Mouse (Mus musculus) lung, postnatal 0 days (tissue): ENCODE measurements around the gene Phyhd1. TPM values are rescaled to one million over a fixed set of nuclear protein-coding genes. Genes with fewer than 3 reads are reported as not detected.

ENCODE experiments used
- ATAC-seq: fragments of 200-750 bp; cut with Nextera tagmentation; 2 replicates; pipeline ENCODE4 v1.8.0; 2017; ENCODE audit warnings: moderate library complexity
- DNase-seq: peaks from one replicate; pipeline ENCODE4 v3.0.0-alpha.2; 2016; ENCODE audit warnings: low spot score
- H3K27ac ChIP-seq: fragments of 300-500 bp; sonication (generic); 2 replicates; pipeline ENCODE4 v1.5.1; 2014; ENCODE audit warnings: antibody characterized with exemption, mild to moderate bottlenecking, low read length, mixed read lengths
- H3K27me3 ChIP-seq: fragments of 300-500 bp; sonication (generic); replicated peaks from 2 replicates; pipeline ENCODE4 v1.6.1; 2014; ENCODE audit warnings: low read length, mixed read lengths; ENCODE audit not compliant: insufficient read depth
- H3K36me3 ChIP-seq: fragments of 300-500 bp; sonication (generic); 2 replicates; pipeline ENCODE4 v1.6.1; 2014; ENCODE audit warnings: low read length, mixed read lengths; ENCODE audit not compliant: insufficient read depth
- H3K4me1 ChIP-seq: fragments of 300-500 bp; sonication (generic); 2 replicates; pipeline ENCODE4 v1.6.1; 2014; ENCODE audit warnings: antibody characterized with exemption, low read depth, low read length, mixed read lengths; ENCODE audit not compliant: insufficient read depth
- H3K4me2 ChIP-seq: fragments of 300-500 bp; sonication (generic); replicated peaks from 2 replicates; pipeline ENCODE4 v1.6.1; 2014; ENCODE audit warnings: low read depth, mild to moderate bottlenecking, low read length, moderate library complexity, mixed read lengths
- H3K4me3 ChIP-seq: fragments of 300-500 bp; sonication (generic); 2 replicates; pipeline ENCODE4 v1.5.1; 2014; ENCODE audit warnings: low read depth, low read length
- H3K9ac ChIP-seq: fragments of 300-500 bp; sonication (generic); replicated peaks from 2 replicates; pipeline ENCODE4 v1.6.1; 2014; ENCODE audit warnings: low read depth, mild to moderate bottlenecking
- H3K9me3 ChIP-seq: fragments of 300-500 bp; sonication (generic); 2 replicates; pipeline ENCODE4 v1.6.1; 2016; ENCODE audit warnings: low read length, mixed read lengths
- CTCF ChIP-seq: IDR thresholded peaks from 2 replicates; pipeline ENCODE4 v1.5.1; 2016; ENCODE audit warnings: antibody characterized with exemption, mild to moderate bottlenecking
- EP300 ChIP-seq: IDR thresholded peaks from 2 replicates; pipeline ENCODE4 v1.6.1; 2016; ENCODE audit warnings: antibody characterized with exemption, mild to moderate bottlenecking, control low read depth
- WGBS: fragments of 180-500 bp; shearing (Covaris S2); extraction: QIAGEN DNeasy Blood & Tissue Kit; methylation state at CpG from one replicate; pipeline ENCODE4 v1.1.7; 2014; 5-methylcytosine and 5-hydroxymethylcytosine counted together
- polyA plus RNA-seq: library from polyadenylated mRNA; unstranded; fragments of >200 nt; fragmentation: Nextera tagmentation; extraction: Ambion mirVana; gene quantifications from 2 replicates; pipeline ENCODE4 v1.2.1, GENCODE M21; 2015

Gene Phyhd1
- polyA plus RNA-seq: 9.5 and 13.4 TPM in 2 replicates

- Histone ChIP-seq H3K27ac (peak within 1 kb of the TSS; percentile 92), H3K36me3 (peaks cover 25% of the 10 kb centered on the region), H3K4me3 (no peak within 1 kb of the TSS), H3K4me1 (peaks cover 29% of the 10 kb centered on the region), H3K27me3 (no peaks in the 10 kb centered on the region), H3K9ac (peak within 1 kb of the TSS; percentile 6; the same call in 1 of the 2 replicates), H3K9me3 (no peaks in the 10 kb centered on the region), H3K4me2 (peak within 1 kb of the TSS; percentile 15; the same call in 1 of the 2 replicates)
- TF ChIP-seq CTCF: no peak
- TF ChIP-seq EP300: peak; percentile 97
- DNase-seq (peak; percentile 91), ATAC-seq (peak; percentile 73)
- 30% methylated on average over 5 of the region's 5 CpGs for WGBS
Observed at GRCm38 (mm10) chr2:30265767-30266253, at the start of gene Phyhd1. Phyhd1 (plus strand) TSS chr2:30266203.

GRCm38 (mm10) chr2:30216293-30216692, 49.7 kb upstream of the Phyhd1 start:
- H3K4me2 ChIP-seq: no peak overlapping the region
- H3K9ac ChIP-seq: no peak overlapping the region
- TF ChIP-seq CTCF (no peak), EP300 (no peak)
- DNase-seq (no peak), ATAC-seq (no peak)
- H3K9me3 ChIP-seq: no peaks in the 10 kb centered on the region
- H3K36me3 ChIP-seq: no peaks in the 10 kb centered on the region
- no peaks in the 10 kb centered on the region for H3K27me3 ChIP-seq
- H3K27ac ChIP-seq: no peak overlapping the region
- H3K4me1 ChIP-seq: no peaks in the 10 kb centered on the region
- no peak overlapping the region for H3K4me3 ChIP-seq
- WGBS: 95% methylated on average over 5 of the region's 5 CpGs

GRCm38 (mm10) chr2:30235593-30235992, 30.4 kb upstream of the Phyhd1 start:
- H3K27ac ChIP-seq: no peak overlapping the region
- peaks cover 15% of the 10 kb centered on the region; the same call in 1 of the 2 replicates for H3K4me1 ChIP-seq
- no peak for TF ChIP-seq EP300
- TF ChIP-seq CTCF: no peak
- H3K9ac ChIP-seq: no peak overlapping the region
- H3K36me3 ChIP-seq: no peaks in the 10 kb centered on the region
- H3K4me2 ChIP-seq: no peak overlapping the region
- no peaks in the 10 kb centered on the region for H3K27me3 ChIP-seq
- ATAC-seq (no peak), DNase-seq (no peak)
- no peak overlapping the region for H3K4me3 ChIP-seq
- H3K9me3 ChIP-seq: no peaks in the 10 kb centered on the region
- WGBS: 76% methylated on average over 5 of the region's 5 CpGs

GRCm38 (mm10) chr2:30236426-30237198, 29.4 kb upstream of the Phyhd1 start:
- H3K36me3 ChIP-seq: peaks cover 9% of the 10 kb centered on the region; the same call in 1 of the 2 replicates
- TF ChIP-seq CTCF (no peak), EP300 (no peak)
- peaks cover 18% of the 10 kb centered on the region; the same call in 1 of the 2 replicates for H3K4me1 ChIP-seq
- H3K4me2 ChIP-seq: peak overlapping the region; percentile 77
- ATAC-seq (no peak), DNase-seq (peak; percentile 71)
- peak overlapping the region; percentile 95 for H3K27ac ChIP-seq
- H3K9me3 ChIP-seq: no peaks in the 10 kb centered on the region
- 3% methylated on average over 18 of the region's 18 CpGs for WGBS
- no peaks in the 10 kb centered on the region for H3K27me3 ChIP-seq
- H3K9ac ChIP-seq: peak overlapping the region; percentile 81
- peak overlapping the region; percentile 88 for H3K4me3 ChIP-seq

GRCm38 (mm10) chr2:30237199-30237880, 28.7 kb upstream of the Phyhd1 start, which contains the start of gene Lrrc8a:
Lrrc8a (plus strand) TSS chr2:30237715.
- ATAC-seq: peak; percentile 96

GRCm38 (mm10) chr2:30237881-30238280, 28.1 kb upstream of the Phyhd1 start:
- peak; percentile 81 for DNase-seq

More at GRCm38 (mm10) chr2:30237199-30237880, 28.7 kb upstream of the Phyhd1 start, which contains the start of gene Lrrc8a:
- Histone ChIP-seq H3K9me3 (no peaks in the 10 kb centered on the region), H3K4me2 (peak within 1 kb of the TSS; percentile 77), H3K27me3 (no peaks in the 10 kb centered on the region), H3K9ac (peak within 1 kb of the TSS; percentile 81), H3K27ac (peak within 1 kb of the TSS; percentile 95), H3K4me3 (peak within 1 kb of the TSS; percentile 88), H3K4me1 (peaks cover 18% of the 10 kb centered on the region; the same call in 1 of the 2 replicates), H3K36me3 (peaks cover 14% of the 10 kb centered on the region; the same call in 1 of the 2 replicates)
- peak; percentile 56; the same call in 1 of the 2 replicates for TF ChIP-seq EP300
- peak; percentile 67 for TF ChIP-seq CTCF
- peak; percentile 99 for DNase-seq
- under 1% methylated on average over 46 of the region's 67 CpGs for WGBS

More at GRCm38 (mm10) chr2:30237881-30238280, 28.1 kb upstream of the Phyhd1 start:
- H3K4me1 ChIP-seq: peaks cover 18% of the 10 kb centered on the region; the same call in 1 of the 2 replicates
- peak overlapping the region; percentile 88 for H3K4me3 ChIP-seq
- no peaks in the 10 kb centered on the region for H3K27me3 ChIP-seq
- 3% methylated on average over 28 of the region's 42 CpGs for WGBS
- no peaks in the 10 kb centered on the region for H3K9me3 ChIP-seq
- peaks cover 14% of the 10 kb centered on the region; the same call in 1 of the 2 replicates for H3K36me3 ChIP-seq
- TF ChIP-seq EP300 (no peak), CTCF (no peak)
- H3K4me2 ChIP-seq: peak overlapping the region; percentile 63
- H3K27ac ChIP-seq: peak overlapping the region; percentile 95
- peak; percentile 78 for ATAC-seq
- H3K9ac ChIP-seq: peak overlapping the region; percentile 81
